Mouse (Mus musculus) c-Kit-negative CD71-positive TER-119-positive erythroid progenitor cells, embryonic 14.5 days (primary cell): ENCODE results near the gene Eno1.

Experiments used
- DNase-seq: peaks from one replicate; pipeline ENCODE4 v3.0.0-alpha.2; 2013; ENCODE audit warnings: low read depth, low spot score

The Eno1 gene

GRCm38 (mm10) chr4:150236521-150237481 lies at the start of gene Eno1:
Gene Eno1, plus strand, starts transcription at chr4:150236721.
- peak; percentile 93 for DNase-seq

GRCm38 (mm10) chr4:150188236-150188635 lies 48.3 kb upstream of the Eno1 start:
- no peak for DNase-seq

DNA sequence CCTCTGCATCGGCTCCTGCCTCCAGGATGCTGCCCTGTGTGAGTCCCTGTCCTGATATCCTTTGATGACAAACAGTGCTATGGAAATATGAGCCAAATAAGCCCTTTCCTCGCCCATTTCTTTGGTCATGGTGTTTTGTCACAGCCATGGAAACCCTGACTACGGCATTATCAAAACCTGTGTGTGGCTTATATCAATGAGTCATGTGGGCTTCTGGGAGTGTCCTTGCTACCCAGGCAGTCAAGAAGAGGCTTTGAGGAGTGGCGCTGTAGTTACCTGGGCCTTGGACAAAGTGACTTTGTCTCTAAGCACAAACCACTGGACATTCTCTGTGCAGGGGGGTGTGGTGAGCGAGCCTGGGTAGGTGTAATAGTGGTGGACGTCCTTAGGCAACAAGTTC lies 44.3 kb upstream of the Eno1 start:
- no peak for DNase-seq

- peak; percentile 38 for DNase-seq
Measured at GRCm38 (mm10) chr4:150193915-150194314, 42.6 kb upstream of the Eno1 start.

GRCm38 (mm10) chr4:150198268-150198667 lies 38.3 kb upstream of the Eno1 start:
- DNase-seq = no peak

- no peak for DNase-seq
Measured at GRCm38 (mm10) chr4:150201232-150201631, 35.3 kb upstream of the Eno1 start, which contains the start of gene Car6. Gene Car6, minus strand, starts transcription at chr4:150201332.

GRCm38 (mm10) chr4:150202702-150203101 lies 33.8 kb upstream of the Eno1 start:
- no peak for DNase-seq

GRCm38 (mm10) chr4:150204877-150205276 lies 31.6 kb upstream of the Eno1 start:
- no peak for DNase-seq

GRCm38 (mm10) chr4:150209751-150210150 lies 26.8 kb upstream of the Eno1 start:
- DNase-seq = no peak

- DNase-seq = no peak
Measured at GRCm38 (mm10) chr4:150210306-150210705, 26.2 kb upstream of the Eno1 start.

GRCm38 (mm10) chr4:150211930-150212552 lies 24.5 kb upstream of the Eno1 start:
- no peak for DNase-seq

- no peak for DNase-seq
Measured at GRCm38 (mm10) chr4:150212553-150212971, 24.0 kb upstream of the Eno1 start.

DNA sequence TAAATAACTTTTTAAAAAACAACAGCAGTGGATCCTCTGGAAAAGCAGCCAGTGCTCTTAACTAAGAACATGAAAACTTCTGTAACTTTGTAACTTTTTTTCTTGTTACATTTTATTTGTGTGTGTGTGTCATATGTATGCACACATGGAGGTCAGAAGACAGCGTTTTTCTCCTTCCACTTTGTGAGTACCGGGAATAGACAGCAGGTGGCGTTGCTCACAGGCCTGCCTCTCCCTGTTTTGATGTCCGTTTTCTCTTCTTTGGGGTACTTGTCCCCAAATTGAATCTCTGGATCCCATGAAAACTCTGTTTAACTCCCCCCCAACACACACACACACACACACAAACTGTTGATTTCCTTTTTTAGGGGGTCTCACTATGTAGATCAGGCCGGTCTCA lies 22.6 kb upstream of the Eno1 start:
- DNase-seq = no peak

DNA sequence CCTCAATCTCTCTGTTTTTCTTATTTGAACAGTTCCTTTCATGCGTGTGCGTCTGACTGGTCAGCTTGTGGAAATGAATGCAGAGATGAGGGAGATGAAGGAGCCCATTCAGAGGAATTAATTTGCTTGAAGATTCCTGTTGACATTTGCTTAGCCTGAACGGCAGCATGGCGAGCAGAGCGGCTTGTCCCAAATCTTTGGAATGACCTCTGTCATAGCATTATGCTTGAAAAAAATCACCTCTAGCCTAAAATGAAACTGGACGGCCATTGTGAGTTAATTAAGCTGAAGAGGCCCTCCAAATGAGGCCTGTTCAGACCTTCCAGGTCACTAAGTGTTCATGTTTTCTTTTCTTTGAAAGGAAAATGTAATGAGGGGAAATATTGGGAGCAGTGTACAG lies 20.1 kb upstream of the Eno1 start:
- no peak for DNase-seq

- DNase-seq = no peak
Measured at GRCm38 (mm10) chr4:150217042-150217554, 19.4 kb upstream of the Eno1 start.

DNA sequence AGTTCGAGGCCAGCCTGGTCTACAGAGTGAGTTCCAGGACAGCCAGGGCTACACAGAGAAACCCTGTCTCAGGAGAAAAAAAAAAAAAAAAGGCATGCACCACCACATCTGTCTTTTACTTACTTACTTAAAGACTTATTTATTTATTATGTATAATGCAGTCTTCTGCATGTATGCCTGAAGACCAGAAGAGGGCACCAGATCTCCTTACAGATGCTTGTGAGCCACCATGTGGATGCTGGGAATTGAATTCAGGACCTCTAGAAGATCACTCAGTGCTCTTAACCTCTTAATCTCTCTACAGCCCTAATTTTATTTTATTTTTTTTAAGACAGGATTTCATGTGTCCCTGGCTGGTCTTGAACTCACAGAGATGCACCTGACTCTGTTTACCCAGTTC lies 18.6 kb upstream of the Eno1 start:
- DNase-seq = no peak

DNA sequence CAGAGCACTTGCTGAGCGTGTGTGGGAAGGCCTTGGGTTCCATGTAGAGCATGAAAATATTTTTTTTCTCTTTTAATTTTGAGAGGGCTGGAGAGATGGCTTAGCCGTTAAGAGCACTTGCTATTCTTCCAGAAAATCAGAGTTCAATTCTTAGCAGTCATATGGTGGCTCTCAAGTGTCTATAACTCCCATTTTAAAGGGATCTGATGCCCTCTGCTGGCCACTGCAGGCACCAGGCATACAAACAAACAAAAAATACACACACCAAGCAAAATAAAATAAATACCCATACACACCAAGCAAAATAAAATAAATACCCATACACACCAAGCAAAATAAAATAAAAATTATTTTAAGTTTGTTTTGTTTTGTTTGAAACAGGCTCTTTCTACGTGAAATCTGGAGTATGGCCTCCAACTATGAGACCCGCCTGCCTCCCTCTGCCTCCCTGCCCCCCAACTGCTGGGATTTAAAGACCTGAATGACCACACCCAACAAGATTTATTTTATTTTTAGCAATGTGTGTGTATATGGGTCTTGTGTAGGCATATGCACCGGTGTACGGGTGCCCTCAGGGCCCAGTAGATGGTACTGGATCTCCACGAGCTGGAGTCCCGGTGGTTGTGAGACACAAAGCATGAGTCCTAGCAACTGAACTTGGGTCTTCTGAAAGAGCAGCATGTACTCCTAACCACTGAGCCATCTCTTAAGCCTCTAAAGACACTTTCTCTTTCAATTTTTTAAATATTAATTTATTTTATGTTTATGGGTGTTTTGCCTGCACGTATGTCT lies 16.8 kb upstream of the Eno1 start:
- DNase-seq = no peak

- no peak for DNase-seq
Measured at GRCm38 (mm10) chr4:150220584-150220983, 15.9 kb upstream of the Eno1 start.

DNA sequence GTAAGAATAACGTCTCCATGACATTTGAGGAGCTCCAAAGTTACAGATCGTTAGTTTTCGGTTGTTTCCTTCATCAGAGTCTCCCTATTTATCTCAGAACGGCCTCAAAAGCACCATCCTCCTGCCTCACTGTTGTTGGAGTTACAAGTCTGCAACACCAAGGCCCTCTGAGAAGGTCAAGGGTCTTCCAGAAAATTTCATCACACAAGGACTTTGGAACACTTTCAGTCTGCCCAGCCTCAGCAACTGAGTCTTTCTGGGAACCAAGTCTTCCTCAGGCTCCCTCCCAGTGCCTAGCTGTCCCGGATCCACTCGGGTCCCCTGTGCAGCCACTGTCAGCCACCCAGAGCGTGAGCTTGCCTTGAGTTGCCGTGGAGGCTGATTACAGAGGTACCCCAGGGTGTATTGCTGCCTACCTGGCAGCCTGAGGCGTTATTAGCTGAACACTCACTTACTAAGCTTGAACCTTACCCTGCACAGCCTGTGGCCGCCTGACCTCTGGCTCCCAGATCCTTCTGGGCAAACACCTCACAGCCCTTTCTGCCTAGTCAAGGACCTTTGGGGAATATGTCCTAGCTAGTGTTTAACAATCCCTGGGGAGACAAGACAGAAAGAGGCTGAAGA lies 15.4 kb upstream of the Eno1 start:
- DNase-seq = no peak

DNA sequence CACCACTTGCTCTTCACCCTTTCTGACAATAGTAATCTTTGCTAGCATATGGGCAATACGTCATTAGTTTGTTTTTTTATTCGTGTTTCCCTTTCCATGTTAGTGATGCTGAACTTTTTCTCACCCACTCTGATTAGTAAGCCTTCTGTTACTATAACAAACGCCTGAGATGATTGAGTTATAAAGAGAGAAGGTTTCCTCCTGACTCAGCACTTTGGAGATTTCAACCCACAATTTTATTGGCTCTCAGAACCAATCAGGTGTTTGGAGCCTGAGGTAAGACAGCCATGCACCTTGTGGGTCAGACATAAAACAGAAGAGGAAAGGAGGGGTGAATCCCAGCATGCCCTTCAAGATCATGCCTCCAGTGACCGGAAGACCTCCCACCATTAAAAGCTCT lies 12.7 kb upstream of the Eno1 start:
- DNase-seq = no peak

DNA sequence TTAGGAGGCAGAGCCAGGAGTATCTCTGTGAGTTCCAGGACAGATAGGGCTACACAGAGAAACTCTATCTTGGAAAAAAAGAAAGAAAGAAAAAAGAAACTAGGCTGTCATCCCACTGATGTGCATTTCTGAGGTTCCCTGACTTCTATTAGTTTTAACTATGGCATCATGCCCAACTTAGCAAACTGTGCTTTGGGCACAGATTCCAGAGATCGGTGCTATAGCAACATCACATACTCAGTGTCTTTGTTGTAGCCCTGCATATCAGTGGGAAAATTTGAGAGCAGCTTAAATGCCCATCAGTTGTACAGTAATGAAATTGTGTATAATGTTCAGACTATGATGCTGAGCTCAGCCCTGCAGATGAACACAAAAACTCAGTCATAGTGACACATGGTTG lies 10.8 kb upstream of the Eno1 start:
- no peak for DNase-seq
